Mouse (Mus musculus) small intestine, adult 2 months (tissue): ENCODE measurements at regions not wholly inside any gene's neighbourhood (a gene's known extent, or its start where the extent isn't known, plus 50 kb on each side); places are given as distances from the start of the nearest gene placed in this dataset.

Experiments
- CTCF ChIP-seq: fragments of 200-500 bp; IDR thresholded peaks from 2 replicates; pipeline ENCODE4 v1.5.1; 2012; ENCODE audit warnings: low read depth, mild to moderate bottlenecking, control low read depth, inconsistent platforms, low read length, moderate library complexity, mixed read lengths; ENCODE audit not compliant: insufficient replicate concordance, insufficient read length; ENCODE audit errors: extremely low read depth
- POLR2A ChIP-seq: fragments of 200-500 bp; IDR thresholded peaks from 2 replicates; pipeline ENCODE4 v1.6.1; 2012; ENCODE audit warnings: low read depth, mild to moderate bottlenecking, control low read depth, inconsistent platforms, low read length, moderate library complexity

GRCm38 (mm10) chr14:67608262-67608661 is 1599.3 kb upstream of the Gulo start:
- TF ChIP-seq CTCF = no peak
- TF ChIP-seq POLR2A = no peak
